Mouse (Mus musculus): Measurements from ENCODE around the gene Smc3. TPM values are rescaled to one million over a fixed set of nuclear protein-coding genes. Genes with fewer than 3 reads are reported as not detected.

Gene Smc3
- 55.2 and 60.2 TPM in 2 replicates for polyA plus RNA-seq (2015; fragmentation: Nextera tagmentation; extraction: Ambion mirVana)

- Histone ChIP-seq H3K9ac (ENCODE audit: low read length) (peak within 1 kb of the TSS; percentile 98), H3K4me2 (ENCODE audit: low read depth, low read length) (peak within 1 kb of the TSS; percentile 67), H3K9me3 (replicated peaks; ENCODE audit: control insufficient read depth, low read length) (no peaks in the 10 kb centered on the region), H3K4me1 (ENCODE audit: control insufficient read depth, insufficient read depth, low read length) (peaks cover 16% of the 10 kb centered on the region), H3K27me3 (ENCODE audit: control insufficient read depth, insufficient read depth, low read length) (no peaks in the 10 kb centered on the region), H3K36me3 (ENCODE audit: control insufficient read depth, insufficient read depth, low read length) (0 out of 2 replicates have a peak, but pooled peaks cover 4% of the 10 kb centered on the region), H3K4me3 (replicated peaks; ENCODE audit: low read length) (peak within 1 kb of the TSS; percentile 98), H3K27ac (ENCODE audit: low read length) (peak within 1 kb of the TSS; percentile 96)
- ATAC-seq (ENCODE audit: insufficient read depth, low FRiP score) = peak; percentile 96
- under 1% methylated on average over 70 of the region's 70 CpGs for WGBS
Measured at GRCm38 (mm10) chr19:53599757-53600539, at the start of gene Smc3. TSS of gene Smc3 (plus strand) at chr19:53600398.

GRCm38 (mm10) chr19:53550972-53551371 is 49.2 kb upstream of the Smc3 start:
- Histone ChIP-seq H3K9me3 (replicated peaks; ENCODE audit: control insufficient read depth, low read length) (no peaks in the 10 kb centered on the region), H3K27ac (ENCODE audit: low read length) (no peak overlapping the region), H3K27me3 (ENCODE audit: control insufficient read depth, insufficient read depth, low read length) (no peaks in the 10 kb centered on the region), H3K36me3 (ENCODE audit: control insufficient read depth, insufficient read depth, low read length) (no peaks in the 10 kb centered on the region), H3K4me3 (replicated peaks; ENCODE audit: low read length) (no peak overlapping the region), H3K4me1 (ENCODE audit: control insufficient read depth, insufficient read depth, low read length) (peaks cover 7% of the 10 kb centered on the region; the same call in 1 of the 2 replicates), H3K9ac (ENCODE audit: low read length) (no peak overlapping the region), H3K4me2 (ENCODE audit: low read depth, low read length) (no peak overlapping the region)
- no peak for ATAC-seq (ENCODE audit: insufficient read depth, low FRiP score)
- 74% methylated on average over 12 of the region's 12 CpGs for WGBS

- Histone ChIP-seq H3K4me2 (ENCODE audit: low read depth, low read length) (no peak overlapping the region), H3K36me3 (ENCODE audit: control insufficient read depth, insufficient read depth, low read length) (no peaks in the 10 kb centered on the region), H3K9ac (ENCODE audit: low read length) (no peak overlapping the region), H3K4me3 (replicated peaks; ENCODE audit: low read length) (no peak overlapping the region), H3K27me3 (ENCODE audit: control insufficient read depth, insufficient read depth, low read length) (no peaks in the 10 kb centered on the region), H3K4me1 (ENCODE audit: control insufficient read depth, insufficient read depth, low read length) (peaks cover 7% of the 10 kb centered on the region; the same call in 1 of the 2 replicates), H3K27ac (ENCODE audit: low read length) (no peak overlapping the region), H3K9me3 (replicated peaks; ENCODE audit: control insufficient read depth, low read length) (no peaks in the 10 kb centered on the region)
- 32% methylated on average over 10 of the region's 10 CpGs for WGBS
- ATAC-seq (ENCODE audit: insufficient read depth, low FRiP score) = no peak
Measured at GRCm38 (mm10) chr19:53552216-53552786, 47.9 kb upstream of the Smc3 start.

- no peak overlapping the region for H3K4me2 ChIP-seq (ENCODE audit: low read depth, low read length)
- no peaks in the 10 kb centered on the region for H3K27me3 ChIP-seq (ENCODE audit: control insufficient read depth, insufficient read depth, low read length)
- H3K36me3 ChIP-seq (ENCODE audit: control insufficient read depth, insufficient read depth, low read length) = no peaks in the 10 kb centered on the region
- no peak overlapping the region for H3K27ac ChIP-seq (ENCODE audit: low read length)
- 41% methylated on average over 6 of the region's 6 CpGs for WGBS
- H3K4me3 ChIP-seq (replicated peaks; ENCODE audit: low read length) = no peak overlapping the region
- ATAC-seq (ENCODE audit: insufficient read depth, low FRiP score) = no peak
- peaks cover 7% of the 10 kb centered on the region; the same call in 1 of the 2 replicates for H3K4me1 ChIP-seq (ENCODE audit: control insufficient read depth, insufficient read depth, low read length)
- H3K9me3 ChIP-seq (replicated peaks; ENCODE audit: control insufficient read depth, low read length) = no peaks in the 10 kb centered on the region
- no peak overlapping the region for H3K9ac ChIP-seq (ENCODE audit: low read length)
Measured at GRCm38 (mm10) chr19:53552795-53553194, 47.4 kb upstream of the Smc3 start.

GRCm38 (mm10) chr19:53554402-53554801 is 45.8 kb upstream of the Smc3 start:
- Histone ChIP-seq H3K27ac (ENCODE audit: low read length) (no peak overlapping the region), H3K9me3 (replicated peaks; ENCODE audit: control insufficient read depth, low read length) (no peaks in the 10 kb centered on the region), H3K4me2 (ENCODE audit: low read depth, low read length) (no peak overlapping the region), H3K27me3 (ENCODE audit: control insufficient read depth, insufficient read depth, low read length) (no peaks in the 10 kb centered on the region), H3K4me3 (replicated peaks; ENCODE audit: low read length) (no peak overlapping the region), H3K9ac (ENCODE audit: low read length) (no peak overlapping the region), H3K4me1 (ENCODE audit: control insufficient read depth, insufficient read depth, low read length) (peaks cover 7% of the 10 kb centered on the region; the same call in 1 of the 2 replicates), H3K36me3 (ENCODE audit: control insufficient read depth, insufficient read depth, low read length) (no peaks in the 10 kb centered on the region)
- WGBS = 75% methylated on average over 11 of the region's 11 CpGs
- ATAC-seq (ENCODE audit: insufficient read depth, low FRiP score) = peak; percentile 27; the same call in 1 of the 2 replicates

- no peaks in the 10 kb centered on the region for H3K27me3 ChIP-seq (ENCODE audit: control insufficient read depth, insufficient read depth, low read length)
- ATAC-seq (ENCODE audit: insufficient read depth, low FRiP score) = no peak
- peaks cover 7% of the 10 kb centered on the region; the same call in 1 of the 2 replicates for H3K4me1 ChIP-seq (ENCODE audit: control insufficient read depth, insufficient read depth, low read length)
- H3K27ac ChIP-seq (ENCODE audit: low read length) = no peak overlapping the region
- H3K4me2 ChIP-seq (ENCODE audit: low read depth, low read length) = no peak overlapping the region
- H3K9me3 ChIP-seq (replicated peaks; ENCODE audit: control insufficient read depth, low read length) = no peaks in the 10 kb centered on the region
- H3K4me3 ChIP-seq (replicated peaks; ENCODE audit: low read length) = no peak overlapping the region
- H3K9ac ChIP-seq (ENCODE audit: low read length) = no peak overlapping the region
- no peaks in the 10 kb centered on the region for H3K36me3 ChIP-seq (ENCODE audit: control insufficient read depth, insufficient read depth, low read length)
- WGBS = 63% methylated on average over 5 of the region's 5 CpGs
Measured at GRCm38 (mm10) chr19:53554981-53555616, 45.1 kb upstream of the Smc3 start.

GRCm38 (mm10) chr19:53556841-53557240 is 43.4 kb upstream of the Smc3 start:
- ATAC-seq (ENCODE audit: insufficient read depth, low FRiP score) = no peak
- Histone ChIP-seq H3K27ac (ENCODE audit: low read length) (no peak overlapping the region), H3K27me3 (ENCODE audit: control insufficient read depth, insufficient read depth, low read length) (no peaks in the 10 kb centered on the region), H3K4me3 (replicated peaks; ENCODE audit: low read length) (0 out of 2 replicates have a peak overlapping the region, but pooled peaks have one; percentile 7), H3K4me2 (ENCODE audit: low read depth, low read length) (peak overlapping the region; percentile 44), H3K9me3 (replicated peaks; ENCODE audit: control insufficient read depth, low read length) (no peaks in the 10 kb centered on the region), H3K4me1 (ENCODE audit: control insufficient read depth, insufficient read depth, low read length) (peaks cover 7% of the 10 kb centered on the region; the same call in 1 of the 2 replicates), H3K36me3 (ENCODE audit: control insufficient read depth, insufficient read depth, low read length) (no peaks in the 10 kb centered on the region), H3K9ac (ENCODE audit: low read length) (0 out of 2 replicates have a peak overlapping the region, but pooled peaks have one; percentile 37)
- WGBS = 34% methylated on average over 6 of the region's 6 CpGs

- no peak overlapping the region for H3K27ac ChIP-seq (ENCODE audit: low read length)
- ATAC-seq (ENCODE audit: insufficient read depth, low FRiP score) = peak; percentile 61; the same call in 1 of the 2 replicates
- H3K4me1 ChIP-seq (ENCODE audit: control insufficient read depth, insufficient read depth, low read length) = peaks cover 6% of the 10 kb centered on the region; the same call in 1 of the 2 replicates
- peak overlapping the region; percentile 37; the same call in 1 of the 2 replicates for H3K9ac ChIP-seq (ENCODE audit: low read length)
- H3K9me3 ChIP-seq (replicated peaks; ENCODE audit: control insufficient read depth, low read length) = no peaks in the 10 kb centered on the region
- peak overlapping the region; percentile 44 for H3K4me2 ChIP-seq (ENCODE audit: low read depth, low read length)
- H3K4me3 ChIP-seq (replicated peaks; ENCODE audit: low read length) = 0 out of 2 replicates have a peak overlapping the region, but pooled peaks have one; percentile 7
- no peaks in the 10 kb centered on the region for H3K36me3 ChIP-seq (ENCODE audit: control insufficient read depth, insufficient read depth, low read length)
- no peaks in the 10 kb centered on the region for H3K27me3 ChIP-seq (ENCODE audit: control insufficient read depth, insufficient read depth, low read length)
- 26% methylated on average over 20 of the region's 20 CpGs for WGBS
Measured at GRCm38 (mm10) chr19:53557267-53557936, 42.8 kb upstream of the Smc3 start.
